Mouse (Mus musculus): ENCODE measurements around the gene Cnih3.

Gene Cnih3

GRCm38 (mm10) chr1:181403056-181403455 is 50.6 kb downstream of the Cnih3 start:
- no peak for DNase-seq (ENCODE audit: low spot score in 2 of 2)

DNA sequence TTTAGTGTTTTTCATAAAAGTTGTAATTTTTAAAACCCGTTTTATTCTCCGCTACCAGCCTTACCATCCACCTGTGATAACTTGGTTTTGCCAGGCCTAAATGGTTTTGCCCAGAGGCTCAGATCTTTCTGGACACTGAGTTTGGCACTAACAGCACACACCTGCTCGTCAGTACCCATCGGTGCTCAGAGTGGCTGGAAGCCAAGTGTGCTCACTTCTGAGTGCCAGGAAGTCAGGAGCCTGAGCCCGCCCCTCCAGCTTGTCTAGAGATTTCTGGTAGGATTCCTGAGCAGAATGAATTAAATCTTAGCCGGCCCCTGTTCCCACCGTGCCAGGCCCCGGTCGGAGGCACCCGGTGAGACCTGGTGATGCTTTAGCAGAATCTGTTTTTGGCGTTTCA is 54.9 kb downstream of the Cnih3 start:
- DNase-seq (ENCODE audit: low spot score in 2 of 2): no peak

DNA sequence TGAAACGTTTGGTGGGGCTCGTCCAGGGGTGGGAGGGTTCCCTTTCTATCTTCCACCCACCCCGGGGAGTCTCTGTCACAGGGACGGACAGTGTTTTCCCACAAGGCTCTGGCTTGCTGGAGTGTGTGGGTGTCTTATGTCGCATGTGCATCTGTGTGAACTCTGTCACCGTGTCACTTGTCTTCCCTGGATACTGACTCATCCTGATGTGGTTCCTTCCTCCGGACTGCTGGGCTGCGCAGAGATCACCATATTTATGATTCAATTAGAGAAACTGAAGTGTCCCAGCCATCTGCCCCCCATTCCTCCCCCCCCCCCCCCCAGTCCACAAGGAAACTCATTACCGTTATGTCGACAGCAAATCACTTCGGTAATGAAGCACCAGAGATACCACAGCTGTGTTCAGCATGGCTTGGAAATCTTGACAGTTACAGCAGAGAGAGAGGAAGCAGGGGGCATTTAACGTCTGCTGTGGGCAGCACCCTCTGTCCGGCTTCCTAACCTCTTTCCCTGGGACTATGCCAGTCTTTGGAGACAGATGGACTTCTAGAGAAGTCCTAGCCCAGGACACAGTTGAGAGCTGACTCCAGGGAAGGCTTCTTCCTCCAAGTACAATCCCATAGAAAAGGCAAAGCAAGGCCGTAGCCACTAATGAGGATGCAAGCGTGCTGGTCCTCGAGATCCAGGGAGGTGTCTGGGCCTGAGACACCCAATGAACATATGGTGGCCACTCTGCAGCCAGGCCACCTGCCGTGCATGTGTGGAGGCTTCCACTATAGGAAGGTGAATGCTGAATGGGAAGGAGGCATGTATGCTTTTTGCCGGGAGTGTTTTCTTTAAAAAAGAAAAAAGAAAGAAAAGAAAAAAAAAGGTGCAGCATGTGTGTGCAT is 55.9 kb downstream of the Cnih3 start:
- DNase-seq (ENCODE audit: low spot score in 2 of 2): no peak

- no peak for DNase-seq (ENCODE audit: low spot score in 2 of 2)
Measured at GRCm38 (mm10) chr1:181409693-181410092, 57.3 kb downstream of the Cnih3 start.

GRCm38 (mm10) chr1:181410647-181411254 is 58.3 kb downstream of the Cnih3 start:
- no peak for DNase-seq (ENCODE audit: low spot score in 2 of 2)

- DNase-seq (ENCODE audit: low spot score in 2 of 2): no peak
Measured at GRCm38 (mm10) chr1:181414985-181415384, 62.6 kb downstream of the Cnih3 start.

GRCm38 (mm10) chr1:181416841-181417240 is 64.4 kb downstream of the Cnih3 start:
- DNase-seq (ENCODE audit: low spot score in 2 of 2): no peak

DNA sequence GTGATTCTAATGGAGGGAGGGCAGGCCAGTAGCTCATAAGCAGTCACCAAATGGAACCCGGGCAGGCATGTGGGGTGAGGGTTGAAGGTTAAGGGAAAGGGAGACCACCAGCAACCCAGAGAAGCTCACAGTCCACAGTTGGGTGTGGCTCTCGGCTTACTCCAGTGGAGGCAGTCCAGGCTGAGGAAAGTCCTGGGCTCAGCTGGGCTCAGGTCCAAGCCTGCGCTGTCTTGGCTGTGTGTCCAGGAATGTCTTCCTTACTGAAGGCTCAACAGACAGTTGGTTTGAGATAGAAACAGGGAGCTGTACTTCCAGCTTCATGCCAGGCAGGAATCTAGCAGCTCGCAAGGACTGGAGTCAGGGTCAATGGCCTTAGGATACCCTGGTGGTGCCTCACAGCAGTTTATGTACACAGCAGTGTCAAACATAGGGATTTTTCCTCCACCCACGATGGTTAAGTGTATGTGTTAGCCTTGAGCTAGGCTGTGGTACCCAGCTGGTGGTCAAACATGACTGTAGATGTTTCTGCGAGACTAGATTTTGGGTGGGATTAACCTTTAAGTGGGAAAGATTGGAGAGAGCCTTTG is 65.6 kb downstream of the Cnih3 start:
- no peak for DNase-seq (ENCODE audit: low spot score in 2 of 2)

DNA sequence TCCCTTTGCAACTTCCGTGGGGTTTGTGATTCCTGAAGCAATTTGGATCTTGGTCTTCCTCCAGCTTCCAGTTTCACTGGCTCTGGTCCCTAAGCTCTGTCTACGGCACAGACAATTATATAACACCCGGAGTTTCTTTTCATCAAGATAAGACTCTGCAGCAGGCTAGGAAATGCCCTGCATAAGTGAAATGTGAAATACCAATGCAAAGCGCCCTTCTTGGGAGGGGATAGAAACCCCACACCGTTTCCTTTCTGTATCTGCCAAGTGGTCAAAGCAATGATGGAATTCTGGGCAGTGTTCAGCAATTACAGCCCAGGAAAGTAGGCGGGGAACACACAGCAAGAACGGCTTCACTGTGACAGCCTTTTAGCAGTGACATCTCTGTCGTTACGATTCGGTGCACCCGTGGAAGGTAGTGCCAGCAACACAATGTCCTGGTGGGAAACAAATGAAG is 67.7 kb downstream of the Cnih3 start:
- peak in 1 of 2 experiments; percentile 51 for DNase-seq (ENCODE audit: low spot score in 2 of 2)

- no peak for DNase-seq (ENCODE audit: low spot score in 2 of 2)
Measured at GRCm38 (mm10) chr1:181422796-181423195, 70.4 kb downstream of the Cnih3 start.

- no peak for DNase-seq (ENCODE audit: low spot score in 2 of 2)
Measured at GRCm38 (mm10) chr1:181424922-181425321, 72.5 kb downstream of the Cnih3 start.

- no peak for DNase-seq (ENCODE audit: low spot score in 2 of 2)
Measured at GRCm38 (mm10) chr1:181425388-181425787, 73.0 kb downstream of the Cnih3 start.

- no peak for DNase-seq (ENCODE audit: low spot score in 2 of 2)
Measured at GRCm38 (mm10) chr1:181426406-181426805, 74.0 kb downstream of the Cnih3 start.

DNA sequence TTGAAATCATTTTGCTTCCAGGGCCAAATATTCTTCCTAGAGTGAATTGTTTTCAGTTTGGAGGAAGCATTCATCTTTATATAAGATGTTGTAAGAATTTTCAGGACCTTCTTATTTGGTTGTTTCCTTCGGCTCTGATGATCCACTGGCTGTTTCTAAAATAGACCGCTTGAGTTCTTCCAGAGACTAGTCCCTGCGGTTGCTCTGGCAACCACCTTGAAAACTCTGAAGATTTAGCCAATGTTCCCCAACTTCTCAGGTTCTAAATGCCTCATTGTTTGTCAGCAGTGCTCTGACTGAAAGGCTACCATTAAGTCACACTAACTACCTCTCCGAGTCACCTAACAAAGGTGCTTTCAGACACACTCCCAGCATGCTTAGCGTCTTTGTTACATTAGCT is 80.8 kb downstream of the Cnih3 start:
- DNase-seq (ENCODE audit: low spot score in 2 of 2): peak in 1 of 2 experiments; percentile 59

DNA sequence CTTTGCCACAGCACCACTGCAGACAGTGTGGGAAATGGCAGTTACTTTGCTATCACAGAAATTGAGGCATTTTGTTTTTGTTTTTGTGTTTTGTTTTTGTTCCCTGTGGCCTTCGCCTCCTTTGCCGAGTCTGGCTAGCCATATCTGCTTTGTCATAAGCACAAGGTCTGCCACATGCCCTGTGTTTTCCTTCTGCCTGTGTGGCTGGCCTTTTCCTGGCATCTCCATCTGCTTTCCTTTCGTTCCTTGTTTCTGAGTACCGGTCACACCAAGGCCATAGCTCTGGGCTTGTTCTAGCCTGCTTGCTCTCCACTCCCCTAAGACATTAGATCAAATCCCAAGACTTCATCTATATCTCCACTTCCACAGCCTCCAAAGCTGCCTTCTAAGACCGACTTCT is 83.0 kb downstream of the Cnih3 start:
- no peak for DNase-seq (ENCODE audit: low spot score in 2 of 2)

DNA sequence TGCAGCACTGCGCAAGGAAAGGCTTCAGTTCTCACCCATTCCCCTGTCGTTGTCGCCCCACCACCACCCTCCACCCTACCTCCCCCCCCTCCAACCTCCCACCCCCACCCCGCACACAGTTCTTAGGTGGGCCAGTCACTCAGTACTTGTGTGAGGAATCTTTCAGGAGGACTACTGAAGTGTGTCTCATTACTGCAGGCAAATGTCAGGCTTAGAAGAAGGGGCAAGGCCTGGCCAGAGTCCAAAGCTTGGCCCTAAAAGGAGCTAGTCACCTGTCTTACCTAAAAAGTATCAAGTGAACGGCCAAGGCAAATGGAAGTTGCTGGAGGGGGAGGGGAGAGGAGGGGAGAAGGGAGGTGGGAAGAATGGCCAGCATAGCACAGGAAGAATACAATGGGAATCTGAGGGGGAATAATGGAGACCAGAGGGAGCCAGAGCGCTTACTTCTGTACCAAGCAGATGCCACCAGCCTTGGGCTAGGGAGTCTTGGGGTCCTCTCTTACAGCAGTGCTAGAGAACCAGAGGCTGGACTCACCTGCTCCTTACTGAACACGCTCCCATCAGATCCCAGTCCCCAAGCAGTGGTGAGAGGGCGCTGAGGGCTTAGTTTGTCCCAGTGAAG is 88.7 kb downstream of the Cnih3 start:
- no peak for DNase-seq (ENCODE audit: low spot score in 2 of 2)

GRCm38 (mm10) chr1:181441654-181442241 is 89.3 kb downstream of the Cnih3 start:
- DNase-seq (ENCODE audit: low spot score in 2 of 2): no peak

- DNase-seq (ENCODE audit: low spot score in 2 of 2): no peak
Measured at GRCm38 (mm10) chr1:181445041-181445440, 92.6 kb downstream of the Cnih3 start.

- peak in 1 of 2 experiments; percentile 63 for DNase-seq (ENCODE audit: low spot score in 2 of 2)
Measured at GRCm38 (mm10) chr1:181445630-181446257, 93.3 kb downstream of the Cnih3 start.

GRCm38 (mm10) chr1:181446591-181447114 is 94.2 kb downstream of the Cnih3 start:
- no peak for DNase-seq (ENCODE audit: low spot score in 2 of 2)

DNA sequence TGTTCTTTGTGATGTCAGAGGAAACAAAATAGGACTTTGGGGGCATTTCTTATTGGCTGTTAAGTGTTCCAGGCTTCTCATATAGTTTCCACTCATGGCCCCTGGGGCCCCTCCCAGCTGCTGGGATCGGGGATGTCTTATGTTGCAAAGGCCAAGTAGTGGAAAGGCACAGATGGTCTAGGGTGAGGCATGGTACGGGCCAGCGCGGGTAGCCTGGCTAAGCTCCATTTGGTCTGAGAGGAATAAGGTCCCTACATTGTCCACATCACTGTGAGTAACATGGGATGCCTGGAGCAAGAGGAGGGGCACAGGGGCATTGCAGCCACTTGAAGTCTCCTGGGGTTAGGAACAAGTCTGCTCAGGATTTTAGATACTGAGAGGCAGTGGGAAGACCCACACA is 95.1 kb downstream of the Cnih3 start:
- no peak for DNase-seq (ENCODE audit: low spot score in 2 of 2)

Measured in left cerebral cortex, adult 9 months (tissue).